8 mouse cellular contexts compared by ENCODE assay signal in the genomic region with DNA sequence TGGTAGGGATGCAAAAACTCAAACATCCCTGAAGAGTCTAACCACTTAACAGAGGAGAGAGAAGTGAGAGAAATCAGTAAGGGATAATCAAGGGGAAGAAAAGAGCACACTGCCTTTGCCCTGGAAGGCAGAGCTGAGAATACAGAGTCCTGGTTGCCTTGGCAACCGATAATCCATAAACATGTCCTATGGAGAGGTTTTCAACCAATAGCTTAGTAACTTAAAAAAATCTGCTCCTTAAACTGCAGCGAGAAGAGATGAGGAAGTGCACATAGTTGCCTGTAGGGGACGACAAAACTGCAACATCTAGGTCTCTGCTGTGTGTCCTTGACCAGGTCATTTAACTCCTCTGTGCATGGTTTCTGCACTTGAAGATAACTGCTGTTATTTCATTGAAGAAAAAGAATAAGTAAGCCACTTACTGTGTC.
DNase-seq lines count a peak whose midpoint lies in the region; ATAC-seq and TF ChIP-seq lines count a peak whose summit lies in the region.

No protein-coding gene starts in this region.

- WGBS in cerebellum, adult 2 months, result 38% methylated on average over 3 of the region's 3 CpGs
- WGBS in liver, embryonic 14.5 days (ENCODE audit: insufficient replicate concordance), result 22% methylated on average over 3 of the region's 3 CpGs
- 16% methylated on average over 3 of the region's 3 CpGs for WGBS in liver, embryonic 12.5 days (ENCODE audit: insufficient replicate concordance)

- no peak overlapping the region for H3K4me2 ChIP-seq in liver, embryonic 14.5 days (ENCODE audit: low read depth)
- H3K4me2 ChIP-seq in liver, embryonic 12.5 days, result no peak overlapping the region
- peak overlapping the region; percentile 87 for H3K4me2 ChIP-seq in myocyte (ENCODE audit: low read depth)

- no peak for TF ChIP-seq EP300 in liver, embryonic 14.5 days (IDR thresholded peaks at IDR 0.05; ENCODE audit: low read depth)

- H3K79me2 ChIP-seq in myocyte (ENCODE audit: control insufficient read depth, insufficient read depth), result no peaks in the 10 kb centered on the region

- no peak overlapping the region for H3K4me3 ChIP-seq in cerebellum, adult 2 months (replicated peaks; ENCODE audit: insufficient read depth, low read depth, low read length)
- no peak overlapping the region for H3K4me3 ChIP-seq in liver, embryonic 14.5 days (ENCODE audit: insufficient read depth in 1 of 2, low read depth in 2 of 2, low read length in 2 of 2)
- no peak overlapping the region for H3K4me3 ChIP-seq in liver, embryonic 12.5 days
- H3K4me3 ChIP-seq in myocyte, result no peak overlapping the region

- H3ac ChIP-seq in myocyte (ENCODE audit: control insufficient read depth, insufficient read length), result no peak overlapping the region

- H3K27ac ChIP-seq in cerebellum, adult 2 months (ENCODE audit: insufficient read depth, low read length), result no peak overlapping the region
- no peak overlapping the region for H3K27ac ChIP-seq in liver, embryonic 14.5 days
- H3K27ac ChIP-seq in liver, embryonic 12.5 days, result no peak overlapping the region

- no peaks in the 10 kb centered on the region for H3K27me3 ChIP-seq in cerebellum, adult 2 months (ENCODE audit: control insufficient read depth, insufficient read depth, low read length)
- H3K27me3 ChIP-seq in liver, embryonic 14.5 days (ENCODE audit: control insufficient read depth, insufficient read depth, low read length), result no peaks in the 10 kb centered on the region
- H3K27me3 ChIP-seq in liver, embryonic 12.5 days (replicated peaks), result peaks cover 12% of the 10 kb centered on the region
- no peaks in the 10 kb centered on the region for H3K27me3 ChIP-seq in myocyte (ENCODE audit: control insufficient read depth, insufficient read depth, insufficient read length)

- no peaks in the 10 kb centered on the region for H3K36me3 ChIP-seq in liver, embryonic 14.5 days (replicated peaks; ENCODE audit: control insufficient read depth, insufficient read depth, low read depth)
- no peaks in the 10 kb centered on the region for H3K36me3 ChIP-seq in liver, embryonic 12.5 days
- no peaks in the 10 kb centered on the region for H3K36me3 ChIP-seq in myocyte (ENCODE audit: control insufficient read depth, insufficient read depth)

- DNase-seq in cerebellum, adult 2 months, result no peak
- no peak for DNase-seq in cerebellum, adult 11 months
- no peak for DNase-seq in liver, embryonic 14.5 days (ENCODE audit: low read depth in 3 of 3, low spot score in 3 of 3)

- no peaks in the 10 kb centered on the region for H3K9me3 ChIP-seq in liver, embryonic 14.5 days (ENCODE audit: control insufficient read depth, low read length)
- H3K9me3 ChIP-seq in liver, embryonic 12.5 days (replicated peaks), result no peaks in the 10 kb centered on the region

- H3K4me1 ChIP-seq in cerebellum, adult 2 months (ENCODE audit: control insufficient read depth, insufficient read depth, low read length), result no peaks in the 10 kb centered on the region
- no peaks in the 10 kb centered on the region for H3K4me1 ChIP-seq in liver, embryonic 14.5 days (replicated peaks; ENCODE audit: control insufficient read depth in 2 of 2, insufficient read depth in 2 of 2, low read length in 1 of 2)
- H3K4me1 ChIP-seq in liver, embryonic 12.5 days, result no peaks in the 10 kb centered on the region

- no peak for TF ChIP-seq POLR2A in cerebellum, adult 2 months (IDR thresholded peaks at IDR 0.05; ENCODE audit: borderline replicate concordance, insufficient read depth, low read length)
- TF ChIP-seq POLR2A in myocyte (IDR thresholded peaks at IDR 0.05; ENCODE audit: insufficient read length, low read depth), result no peak

- H3K9ac ChIP-seq in liver, embryonic 14.5 days (replicated peaks), result no peak overlapping the region
- no peak overlapping the region for H3K9ac ChIP-seq in liver, embryonic 12.5 days

- TF ChIP-seq CTCF in cerebellum, adult 2 months (IDR thresholded peaks at IDR 0.05; ENCODE audit: borderline replicate concordance, insufficient read depth, low read depth, low read length), result peak; percentile 27; the same call in 1 of the 2 replicates
- peak; percentile 35; the same call in 1 of the 2 replicates for TF ChIP-seq CTCF in liver, embryonic 14.5 days (IDR thresholded peaks at IDR 0.05; ENCODE audit: low read depth)

- ATAC-seq in liver, embryonic 14.5 days (ENCODE audit: insufficient read depth), result no peak
- ATAC-seq in liver, embryonic 12.5 days, result no peak
- peak; percentile 56; the same call in 1 of the 2 replicates for ATAC-seq in granulocyte monocyte progenitor cell, adult 5-6 weeks (replicated peaks; ENCODE audit: poor library complexity, severe bottlenecking)
- ATAC-seq in erythroid progenitor cell, adult 5-6 weeks (replicated peaks; ENCODE audit: low FRiP score, poor library complexity, severe bottlenecking), result no peak
- no peak for ATAC-seq in inflammation-experienced regulatory T-cells, adult 6 months

TF ChIP-seq in myocyte, 11 proteins besides CTCF, POLR2A, EP300 and RAD21:
- TF ChIP-seq USF1 (IDR thresholded peaks at IDR 0.05; ENCODE audit: low read depth), result no peak
- no peak for TF ChIP-seq TCF3 (IDR thresholded peaks at IDR 0.05; ENCODE audit: insufficient read length, low read depth)
